Mouse (Mus musculus) ovary, postnatal 10 days (tissue): ENCODE measurements at regions not wholly inside any gene's neighbourhood (a gene's known extent, or its start where the extent isn't known, plus 50 kb on each side); places are given as distances from the start of the nearest gene placed in this dataset.

Experiments
- DNase-seq: peaks from one replicate; pipeline ENCODE4 v3.0.0; 2022; ENCODE audit warnings: low spot score

DNA sequence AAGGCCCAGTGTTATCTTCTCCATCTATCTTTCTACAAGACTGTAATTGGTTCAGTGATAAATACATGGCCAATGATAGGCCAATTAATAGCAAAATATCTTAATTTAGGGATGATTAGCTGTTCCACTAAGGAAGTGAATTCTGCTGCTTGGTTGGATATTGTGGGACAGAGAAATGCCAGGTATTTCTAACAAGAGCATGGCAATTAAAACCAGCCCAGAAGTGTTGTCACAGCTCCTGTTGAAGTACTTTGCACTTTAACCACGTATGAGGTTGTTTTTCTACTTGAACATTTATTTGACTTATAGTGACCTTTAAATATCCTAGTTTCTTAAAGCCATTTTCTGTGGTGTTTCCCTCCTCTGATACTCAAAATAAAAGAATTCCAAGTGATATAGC, 65.7 kb upstream of the Acsl4 start:
- DNase-seq, result no peak

DNA sequence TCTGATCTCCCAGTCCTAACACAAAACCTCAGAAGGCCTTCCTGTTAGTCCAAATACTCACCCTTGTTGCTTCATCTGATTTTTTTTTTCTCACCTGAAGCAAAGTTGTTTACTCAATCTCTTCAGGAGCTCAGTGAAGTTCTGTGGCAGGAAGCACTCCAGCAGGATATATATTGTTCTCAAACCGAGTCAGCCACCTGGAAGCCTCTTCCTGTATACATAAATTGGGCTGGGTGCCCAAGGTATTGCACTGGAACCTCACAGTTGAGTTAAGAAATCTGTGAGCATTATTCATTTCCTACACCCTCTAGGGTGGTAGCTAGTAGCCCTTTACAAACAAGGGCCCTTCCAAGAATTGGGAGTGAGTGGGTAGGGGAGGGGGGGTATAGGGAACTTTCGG, 73.8 kb upstream of the Acsl4 start:
- no peak for DNase-seq

DNA sequence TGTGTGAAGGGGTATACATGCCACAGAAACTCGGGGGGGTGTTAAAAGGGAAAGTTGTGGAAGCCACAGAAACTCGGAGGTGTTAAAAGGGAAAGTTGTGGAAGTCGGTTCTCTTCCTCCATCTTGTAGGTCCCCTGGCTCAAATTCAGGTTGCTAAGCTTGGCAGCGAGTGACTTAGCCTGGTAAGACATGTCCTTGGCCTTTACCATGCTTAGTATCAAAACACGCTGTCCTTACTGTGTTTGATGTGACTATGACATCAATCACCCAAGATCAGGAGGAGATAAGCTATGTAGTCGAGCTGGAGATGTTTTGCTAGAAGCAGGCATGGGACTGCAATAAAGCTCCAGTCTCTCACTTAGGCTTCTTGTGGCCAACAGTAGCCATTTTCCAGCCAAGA, 74.4 kb upstream of the Acsl4 start:
- DNase-seq, result no peak

DNA sequence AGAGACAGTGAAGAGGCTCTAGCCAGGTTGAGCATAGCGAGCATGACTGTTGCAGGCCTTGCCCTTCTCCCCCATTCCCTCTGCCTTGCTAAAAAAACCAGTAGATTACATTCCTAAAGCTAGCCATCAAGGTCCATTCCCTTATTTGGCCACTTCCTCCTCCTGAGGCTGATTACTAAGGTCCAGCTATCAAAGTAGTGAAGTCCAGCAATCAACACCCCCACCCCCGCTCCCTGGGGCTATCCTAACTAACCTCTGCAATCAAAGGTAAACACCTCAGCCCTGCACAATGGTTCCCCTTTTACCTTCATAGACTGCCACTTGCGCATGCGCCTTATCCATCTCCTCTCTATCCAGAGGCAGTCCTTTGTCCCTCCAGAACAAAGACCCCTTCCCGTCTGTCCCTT, 77.5 kb upstream of the Acsl4 start:
- DNase-seq, result no peak

DNA sequence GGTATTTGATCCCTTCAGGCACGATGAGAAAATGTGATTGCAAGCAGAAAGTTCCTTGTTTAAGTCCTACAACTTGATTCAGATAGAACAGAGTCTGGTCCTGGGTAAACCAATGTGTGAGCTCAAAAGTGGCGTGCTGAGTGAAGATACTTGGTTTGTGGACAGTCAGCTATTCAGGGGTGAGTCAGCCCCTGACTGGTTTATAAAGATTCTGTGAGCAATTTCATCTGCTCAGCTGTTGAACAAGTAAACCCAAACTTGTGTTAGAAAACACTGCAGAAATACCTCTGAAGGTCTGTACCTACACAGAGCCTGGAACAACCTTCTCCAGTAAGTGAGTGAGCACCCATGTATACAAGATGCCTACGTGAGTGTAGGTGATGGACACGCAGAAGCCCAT, 78.1 kb upstream of the Acsl4 start:
- DNase-seq, result no peak

DNA sequence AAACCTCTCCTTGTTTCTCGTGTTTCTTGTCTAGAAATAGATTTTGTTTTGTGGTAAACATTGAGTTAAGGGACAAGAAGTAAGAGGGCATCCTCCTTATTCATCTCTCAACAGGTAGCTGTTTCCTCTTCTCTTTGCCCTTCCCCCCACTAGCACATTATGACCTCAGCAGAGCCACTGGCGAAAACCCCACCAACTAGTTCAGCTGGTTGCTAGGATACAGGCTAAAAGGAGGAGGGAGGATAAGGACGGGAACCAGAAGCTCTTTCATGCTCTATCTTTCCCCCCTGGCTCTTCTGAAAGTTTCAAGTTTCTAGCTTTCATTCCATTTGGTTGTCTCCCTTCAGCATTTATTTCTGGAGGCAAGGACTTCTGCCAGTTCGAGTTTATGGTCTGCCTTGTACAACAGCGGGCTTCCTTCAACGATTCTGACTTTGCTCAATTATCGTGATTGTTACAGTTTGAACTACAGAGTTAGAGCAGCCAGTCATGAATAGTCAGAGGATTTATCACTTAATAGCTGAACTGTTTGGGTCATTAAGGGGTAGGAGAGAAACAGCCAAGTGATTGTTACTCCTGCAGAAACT, 78.8 kb upstream of the Acsl4 start:
- no peak for DNase-seq

DNA sequence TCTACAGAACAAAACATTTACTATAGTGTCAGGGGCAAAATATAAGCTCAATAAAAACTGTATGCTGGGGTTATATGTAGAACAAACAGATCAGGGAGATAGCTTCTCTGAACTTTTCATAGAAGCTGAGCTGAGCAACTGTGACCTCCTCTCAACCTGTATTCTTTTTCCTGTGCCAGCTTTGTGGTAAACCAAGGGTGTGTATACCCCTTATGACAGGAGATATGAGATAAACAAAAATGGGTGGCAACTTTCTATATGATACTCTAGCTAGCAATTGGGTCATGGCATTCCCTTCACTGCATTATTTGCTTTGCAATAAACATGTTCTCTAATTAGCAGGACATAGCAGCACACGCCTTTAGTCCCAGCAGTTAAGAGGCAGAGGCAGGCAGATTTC, 79.7 kb upstream of the Acsl4 start:
- no peak for DNase-seq

DNA sequence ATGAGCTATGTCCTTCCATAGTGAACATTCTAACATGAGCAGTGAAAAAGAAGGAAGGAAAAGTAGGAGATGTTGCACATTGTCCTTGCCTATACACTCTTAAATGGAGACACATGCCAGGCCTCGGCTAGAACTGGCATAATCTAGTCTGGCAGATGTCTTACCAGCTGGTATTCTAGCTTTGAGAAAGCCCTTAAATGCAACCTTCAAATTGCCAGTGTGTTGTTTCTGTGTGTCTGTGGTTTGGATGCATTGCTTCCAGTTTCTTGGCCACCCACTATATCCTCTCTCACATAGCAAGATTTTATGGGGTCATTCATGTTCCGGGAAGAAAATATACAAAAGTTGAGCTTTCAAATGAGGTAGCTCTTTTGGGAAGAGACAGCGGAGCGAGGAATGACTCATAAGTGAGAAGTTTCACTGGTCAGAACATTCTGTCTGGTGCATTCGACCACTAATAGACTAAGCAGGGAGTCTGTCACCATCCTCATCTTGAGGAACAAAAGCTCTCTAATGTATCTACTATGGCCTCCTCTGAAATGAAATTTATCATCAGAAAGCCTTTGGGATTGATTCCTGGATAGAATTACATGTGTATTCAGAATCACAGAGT, 91.0 kb upstream of the Acsl4 start:
- no peak for DNase-seq

DNA sequence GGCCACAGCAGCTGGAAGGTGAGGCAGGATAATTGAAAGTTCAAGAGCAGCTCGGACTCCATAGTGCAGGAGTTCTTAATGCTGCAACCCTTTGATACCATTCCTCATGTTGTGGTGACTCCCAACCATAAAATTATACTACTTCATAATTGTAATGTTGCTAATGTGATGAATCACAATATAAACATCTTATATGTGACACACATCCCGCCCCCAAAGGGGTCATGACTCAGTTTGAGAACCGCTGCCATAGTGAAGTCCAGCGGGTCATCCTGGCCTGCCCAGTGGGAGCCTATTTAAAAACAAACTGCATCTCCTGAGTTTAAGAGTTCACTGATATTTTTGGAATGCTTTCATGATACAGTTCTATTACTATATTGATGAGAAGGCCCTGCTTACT, 97.7 kb upstream of the Acsl4 start:
- DNase-seq, result no peak

DNA sequence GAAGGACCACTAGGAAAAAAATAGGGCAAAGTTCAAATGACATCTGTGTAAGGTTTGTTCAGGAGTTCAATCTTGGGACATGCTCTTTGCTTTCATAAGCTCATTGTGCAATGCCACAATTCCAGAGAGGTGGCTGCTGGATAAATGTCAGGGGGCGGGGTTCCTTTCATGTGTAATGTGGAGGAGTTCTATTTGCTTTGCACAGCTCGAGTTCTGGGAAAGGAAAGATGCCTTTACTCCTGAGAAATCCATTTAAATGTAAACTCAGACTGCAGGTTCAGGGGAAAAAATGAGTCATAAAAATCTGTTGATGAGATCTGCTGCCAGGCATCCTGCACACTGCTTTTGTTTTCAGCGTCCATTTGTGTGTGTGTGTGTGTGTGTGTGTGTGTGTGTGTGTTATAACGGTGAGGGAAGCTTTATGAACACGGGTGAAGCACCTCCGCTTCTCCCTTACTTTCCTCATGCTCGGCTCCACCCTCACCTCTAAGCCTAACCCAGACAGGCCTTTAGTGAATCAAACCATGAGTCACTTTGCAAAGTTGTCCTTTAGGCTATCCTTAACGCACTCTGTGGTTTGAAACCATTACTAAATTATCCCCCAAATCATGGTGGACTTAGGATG, 99.9 kb upstream of the Acsl4 start:
- no peak for DNase-seq

DNA sequence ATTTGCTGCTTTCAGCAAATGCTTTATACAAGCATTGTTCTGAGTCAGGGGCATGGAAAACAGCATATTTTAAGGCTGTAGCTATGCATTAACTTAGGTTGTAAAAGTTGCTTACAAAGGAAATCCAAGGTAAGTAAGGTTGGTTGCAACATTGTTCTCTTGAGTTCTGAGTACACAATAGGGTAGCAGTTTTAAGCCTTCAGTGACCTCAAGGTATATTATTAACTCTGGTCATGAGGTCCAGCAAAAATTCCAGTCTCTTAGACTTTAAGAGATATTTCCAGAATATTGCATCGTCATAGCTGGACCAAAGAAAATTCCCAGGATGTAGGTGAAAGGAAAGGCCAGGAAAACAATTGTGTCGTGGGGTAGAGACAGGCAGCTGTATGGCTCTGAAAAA, 110.8 kb upstream of the Acsl4 start:
- no peak for DNase-seq

DNA sequence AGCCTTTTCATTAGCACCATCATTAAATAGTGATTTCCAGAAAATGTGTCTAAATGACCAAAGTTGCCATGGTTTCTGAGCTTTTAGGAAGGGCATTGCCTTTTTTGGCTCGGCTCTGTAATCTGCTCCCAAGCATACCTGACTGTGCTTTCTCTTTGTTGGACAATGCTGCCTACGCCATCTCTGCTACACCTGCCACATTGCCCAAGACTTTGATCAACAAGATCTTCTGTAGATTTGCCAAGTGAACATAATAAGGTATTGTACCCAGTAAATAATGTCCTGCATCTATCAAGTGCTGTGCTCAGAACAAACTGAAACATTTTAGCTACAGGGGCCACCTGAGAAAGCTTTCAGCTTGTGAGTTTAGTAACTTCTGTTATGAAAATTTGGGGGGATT, 114.6 kb upstream of the Acsl4 start:
- DNase-seq, result no peak

DNA sequence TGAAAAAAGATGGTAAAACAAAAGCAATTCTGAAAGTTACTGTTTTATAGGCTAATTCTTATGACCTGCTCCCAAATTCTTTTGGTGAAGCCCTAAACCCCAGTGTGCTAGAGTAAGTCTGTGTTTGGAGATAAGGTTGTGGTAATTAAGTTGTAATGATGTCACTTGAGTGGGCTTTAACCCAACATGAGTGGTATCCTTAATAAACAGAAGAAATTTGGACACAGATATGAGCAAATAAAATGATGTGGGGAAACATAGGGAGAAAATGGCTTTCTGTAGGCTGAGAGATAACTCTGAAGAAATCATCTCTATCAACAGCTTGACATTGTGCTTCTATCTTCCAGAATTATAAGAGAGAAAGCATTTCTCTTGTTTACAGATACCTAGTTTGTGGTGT, 117.1 kb upstream of the Acsl4 start:
- no peak for DNase-seq

DNA sequence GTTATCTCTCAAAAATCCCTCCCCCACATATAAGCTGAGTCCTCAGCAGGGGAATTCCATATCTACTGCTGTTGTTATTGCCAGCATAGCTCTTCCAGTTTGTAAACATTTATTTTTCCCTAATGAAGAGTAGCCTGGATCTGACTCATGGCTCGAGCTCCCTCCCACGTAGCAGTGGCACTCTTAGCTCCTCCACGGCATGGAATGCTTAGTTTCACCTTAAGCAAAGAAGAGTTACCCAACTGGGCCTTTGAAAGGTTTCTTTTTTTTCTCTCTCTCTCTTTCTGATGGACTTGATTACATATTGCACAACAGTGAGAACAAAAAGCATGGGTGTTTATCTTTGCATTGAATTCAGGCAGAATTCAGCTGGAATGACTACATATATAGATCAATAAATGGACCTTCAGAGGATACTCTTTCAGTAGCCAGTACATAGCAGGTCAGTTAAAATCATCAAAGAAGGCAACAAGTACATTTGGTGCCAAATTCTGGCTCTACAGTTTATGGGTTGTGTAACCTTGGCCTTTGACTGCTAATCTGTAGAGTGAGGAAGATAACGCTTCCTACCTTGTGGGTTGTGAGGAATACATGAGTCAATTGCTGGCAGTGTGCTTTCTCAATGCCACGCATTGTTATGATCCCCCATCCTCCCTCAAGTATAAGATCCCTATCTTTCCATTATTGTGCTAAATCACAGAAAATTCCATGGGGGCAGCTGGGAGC, 126.2 kb upstream of the Acsl4 start:
- no peak for DNase-seq

DNA sequence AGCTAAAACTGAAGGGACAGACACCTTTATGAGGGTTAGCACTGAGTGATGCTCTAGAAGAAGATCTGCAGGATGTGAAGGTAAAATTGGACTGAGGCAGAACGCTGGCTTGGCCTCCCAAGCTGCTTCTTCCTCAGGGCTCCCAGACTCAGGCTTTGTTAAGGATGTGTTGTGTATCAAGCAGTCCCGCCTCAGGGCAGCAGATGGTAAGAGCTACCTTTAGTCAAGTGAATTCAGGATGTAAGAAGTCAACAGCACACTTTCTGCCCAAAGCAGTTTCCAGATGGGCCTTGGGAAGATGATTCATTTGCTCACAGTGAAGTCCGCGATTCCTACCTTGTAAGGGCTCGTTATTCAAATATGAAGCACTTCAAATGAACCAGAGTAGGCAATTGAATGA, 126.9 kb upstream of the Acsl4 start:
- DNase-seq, result no peak

DNA sequence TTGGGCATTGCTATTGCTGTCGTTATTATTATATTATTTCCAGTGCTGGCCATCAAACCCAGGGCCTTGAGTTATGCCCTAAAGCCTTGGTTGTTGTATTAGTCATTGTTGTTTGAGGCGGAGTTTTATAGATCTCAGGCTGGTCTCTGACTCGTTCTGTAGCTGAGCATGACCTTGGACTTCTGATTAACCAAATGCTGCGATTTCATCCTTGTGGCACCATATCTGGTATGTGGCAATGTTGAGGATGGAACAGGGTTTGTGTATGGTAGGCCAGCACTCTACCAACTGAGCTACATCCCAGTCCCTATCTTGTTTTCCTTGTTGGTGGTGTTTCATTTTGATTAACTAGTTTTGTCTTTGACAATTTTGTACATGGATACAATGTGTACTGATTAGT, 130.7 kb upstream of the Acsl4 start:
- no peak for DNase-seq

DNA sequence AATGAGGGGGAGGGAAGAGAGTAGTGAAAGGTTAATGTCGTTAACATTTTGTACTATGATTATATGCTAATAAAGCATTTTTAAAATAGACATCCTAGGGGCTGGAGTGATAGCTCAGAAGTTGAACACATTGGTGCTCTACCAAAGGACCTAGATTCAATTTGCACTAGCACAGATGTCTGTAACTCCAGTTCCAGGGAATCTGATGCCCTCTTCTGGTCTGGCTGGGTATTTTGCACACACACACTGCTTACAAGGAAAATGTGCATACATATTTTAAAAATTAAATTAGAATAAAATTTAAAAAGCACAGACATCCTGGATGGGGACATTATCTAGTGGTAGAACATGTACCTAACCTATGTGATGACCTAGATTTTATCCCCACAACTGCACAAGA, 136.6 kb upstream of the Acsl4 start:
- no peak for DNase-seq

DNA sequence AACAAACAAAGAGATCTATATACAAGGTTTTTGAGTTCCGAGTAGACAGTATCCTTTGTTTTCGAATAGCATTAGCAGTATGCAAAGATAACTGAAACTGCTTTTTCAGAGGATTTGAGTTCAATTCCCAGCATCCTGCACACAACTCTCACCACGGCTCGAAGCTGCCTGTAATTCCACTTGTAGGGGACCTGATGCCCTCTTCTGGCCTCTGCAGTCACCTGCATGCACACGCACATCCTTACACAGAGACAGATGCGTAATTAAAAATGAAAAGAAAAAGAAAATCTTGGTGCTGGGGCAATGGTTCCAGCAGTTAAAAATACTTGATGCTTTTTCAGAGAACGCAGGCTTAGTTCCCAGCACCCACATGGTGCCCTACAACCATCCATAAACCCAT, 139.6 kb upstream of the Acsl4 start:
- DNase-seq, result no peak

DNA sequence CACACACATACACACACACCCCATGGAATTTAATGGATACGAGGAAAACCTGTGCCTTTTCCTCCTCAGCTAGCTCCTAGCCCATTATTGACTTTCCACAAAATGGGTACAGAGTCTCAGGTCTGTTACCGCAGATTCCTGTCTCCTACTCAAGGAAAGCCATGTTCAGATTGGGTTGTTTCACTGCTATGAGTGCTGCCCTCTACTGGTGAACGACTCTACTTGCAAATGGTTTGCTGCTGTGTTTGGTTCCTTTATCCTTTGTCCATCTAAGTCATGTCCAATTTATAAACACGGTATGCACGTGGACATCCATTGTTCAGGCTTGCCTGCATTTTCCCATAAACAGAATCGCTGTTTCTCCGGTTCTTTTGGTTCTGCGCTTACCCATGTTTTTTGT, 144.4 kb upstream of the Acsl4 start:
- DNase-seq, result no peak

DNA sequence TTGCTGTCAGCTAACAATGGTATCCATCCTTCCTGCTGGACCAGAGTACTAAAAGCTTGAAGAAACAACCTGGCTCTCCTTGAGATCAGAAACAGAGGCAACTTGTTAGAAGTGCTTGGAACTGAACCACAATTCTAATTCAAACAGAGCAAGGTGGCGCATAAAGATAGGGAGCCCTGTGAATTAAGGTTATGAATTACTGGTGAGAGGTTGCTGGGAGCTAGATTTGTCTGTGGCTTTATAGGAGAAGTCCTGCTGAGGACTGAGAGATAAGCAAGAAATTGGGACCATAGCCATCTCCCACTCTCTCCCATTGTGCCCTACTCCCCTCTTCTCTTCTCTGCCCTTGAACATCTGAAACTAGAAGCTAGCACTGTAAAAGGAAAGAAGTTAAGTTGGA, 145.2 kb upstream of the Acsl4 start:
- DNase-seq, result no peak

DNA sequence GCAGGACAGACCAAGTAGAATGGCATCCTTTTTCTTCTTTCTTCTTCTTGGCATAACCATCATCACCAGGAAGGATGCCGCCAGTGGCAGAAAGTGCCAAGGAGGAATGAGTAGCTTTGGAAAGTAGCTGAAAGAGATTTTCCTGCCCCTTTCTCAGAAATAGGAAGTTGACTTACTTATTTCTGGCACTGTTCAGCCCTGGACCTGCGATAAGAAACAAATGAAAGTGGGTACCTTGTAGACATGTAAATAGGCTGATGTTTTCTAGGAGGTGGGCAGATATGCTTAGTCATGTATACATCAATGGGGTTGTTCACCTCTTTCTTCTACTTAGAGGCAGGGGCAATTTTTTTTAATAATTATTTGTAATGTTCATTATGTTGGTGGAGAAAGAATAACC, 145.3 kb upstream of the Tmem164 start:
- DNase-seq, result no peak

DNA sequence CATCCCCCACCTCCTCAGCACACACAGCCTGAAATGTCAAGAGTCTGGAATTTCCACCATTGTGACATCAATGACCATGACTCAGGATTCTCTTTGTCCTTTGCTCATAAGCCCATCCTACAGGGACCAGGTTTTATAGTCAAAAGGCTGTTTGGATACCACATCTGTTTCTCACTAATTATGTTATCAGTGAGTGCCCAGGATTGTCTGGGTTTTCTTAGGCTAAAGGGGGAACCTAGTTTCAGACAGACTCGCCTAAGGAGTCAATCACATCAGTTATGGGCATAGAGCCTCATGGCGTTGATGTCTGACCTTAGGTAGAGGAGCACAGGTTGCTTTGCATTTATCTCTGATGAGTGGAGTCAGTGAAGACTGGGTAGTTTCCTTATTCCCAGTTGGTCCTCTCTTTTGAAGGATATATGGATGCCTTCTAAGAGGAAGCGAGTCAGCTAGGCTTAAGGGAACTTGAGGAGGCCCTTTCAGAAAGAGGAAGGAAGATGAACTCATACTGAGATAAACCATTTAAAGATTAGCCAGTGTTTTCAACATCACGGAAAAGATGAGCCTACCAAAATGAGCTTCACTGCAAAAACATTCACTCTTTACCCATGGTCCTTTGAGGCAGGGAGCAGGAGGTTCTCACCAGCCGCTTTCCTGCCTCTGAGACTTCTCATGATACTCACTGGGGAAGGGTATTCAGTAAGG, 143.8 kb upstream of the Tmem164 start:
- no peak for DNase-seq

DNA sequence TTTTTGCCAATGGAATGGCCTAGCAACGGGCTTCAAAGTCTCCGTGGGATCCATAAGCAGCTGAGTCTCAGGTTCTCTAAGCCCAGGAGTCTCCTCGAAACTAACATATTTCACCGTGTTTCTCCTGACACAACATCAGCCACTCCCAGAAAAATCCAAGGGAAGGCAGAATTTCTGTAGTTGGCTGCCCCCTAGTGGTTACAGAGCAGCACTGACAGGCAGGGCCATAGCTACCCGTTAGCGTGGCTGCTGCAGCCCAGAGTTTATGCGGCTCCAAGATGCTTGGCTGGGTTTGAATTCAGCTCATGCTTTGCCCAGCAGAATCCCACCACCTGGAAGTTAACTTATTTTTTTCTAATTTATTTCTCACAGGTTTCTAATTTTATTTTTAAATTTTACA, 140.9 kb upstream of the Tmem164 start:
- peak; percentile 5 for DNase-seq
